Mouse (Mus musculus): ENCODE results near the gene Ankrd34a.

- no peak for TF ChIP-seq EP300 (IDR thresholded peaks at IDR 0.05)
- TF ChIP-seq CTCF (IDR thresholded peaks at IDR 0.05): no peak
These were observed 31.3 kb upstream of the Ankrd34a start for GRCm38 (mm10) chr3:96565105-96565504.
